Mouse (Mus musculus) liver, adult 2 months (tissue): ENCODE measurements around the gene Trpm8. TPM values are rescaled to one million over a fixed set of nuclear protein-coding genes. Genes with fewer than 3 reads are reported as not detected.
A peak's percentile ranks its signal among the peaks of the same experiment; 100 is the strongest.

ENCODE experiments used
- DNase-seq: peaks from one replicate; pipeline ENCODE4 v3.0.0-alpha.2; 2011; ENCODE audit warnings: low read depth, low spot score; ENCODE audit errors: extremely low read depth
- H3K27ac ChIP-seq: fragments of 200-500 bp; replicated peaks from 2 replicates; pipeline ENCODE4 v1.5.1; 2012; ENCODE audit warnings: low read depth, mild to moderate bottlenecking, control low read depth, inconsistent platforms, low read length; ENCODE audit not compliant: insufficient read depth
- H3K27me3 ChIP-seq: fragments of 200-500 bp; 2 replicates; pipeline ENCODE4 v1.6.1; 2012; ENCODE audit warnings: mild to moderate bottlenecking, moderate library complexity, low read length, inconsistent platforms; ENCODE audit not compliant: control insufficient read depth, insufficient read depth
- H3K36me3 ChIP-seq: fragments of 200-500 bp; 2 replicates; pipeline ENCODE4 v1.6.1; 2012; ENCODE audit warnings: low read length, inconsistent platforms; ENCODE audit not compliant: control insufficient read depth, insufficient read depth
- H3K4me1 ChIP-seq: fragments of 200-500 bp; 2 replicates; pipeline ENCODE4 v1.6.1; 2011; ENCODE audit warnings: low read length; ENCODE audit not compliant: control insufficient read depth, insufficient read depth
- H3K4me3 ChIP-seq: fragments of 200-500 bp; 2 replicates; pipeline ENCODE4 v1.5.1; 2011; ENCODE audit warnings: low read depth, mild to moderate bottlenecking, control low read depth, low read length, moderate library complexity; ENCODE audit not compliant: insufficient read depth
- H3K79me2 ChIP-seq: fragments of 200-500 bp; 2 replicates; pipeline ENCODE4 v1.6.1; 2012; ENCODE audit warnings: inconsistent platforms, mild to moderate bottlenecking, low read length, moderate library complexity; ENCODE audit not compliant: control insufficient read depth, insufficient read depth
- H3K9ac ChIP-seq: fragments of 200-500 bp; 2 replicates; pipeline ENCODE4 v1.6.1; 2012; ENCODE audit warnings: low read depth, mild to moderate bottlenecking, control low read depth, inconsistent platforms, low read length
- CTCF ChIP-seq: fragments of 200-500 bp; IDR thresholded peaks from 2 replicates; pipeline ENCODE4 v1.5.1; 2011; ENCODE audit warnings: low read depth, low read length, control low read depth
- POLR2A ChIP-seq: fragments of 200-500 bp; IDR thresholded peaks from 2 replicates; pipeline ENCODE4 v1.6.1; 2011; ENCODE audit warnings: low read length, control low read depth; ENCODE audit not compliant: insufficient read depth; ENCODE audit errors: extremely low read depth
- whole genome bisulfite sequencing: fragments of 180-500 bp; shearing (Covaris S2); methylation state at CpG from one replicate; pipeline ENCODE4 v1.1.7; 2018; 5-methylcytosine and 5-hydroxymethylcytosine counted together
- polyA plus RNA-seq: library from polyadenylated mRNA; depleted of rRNA; stranded (reverse); fragments of >200 nt; gene quantifications from 2 replicates; pipeline ENCODE4 v1.2.3, GENCODE M21; 2012
- total RNA-seq: library from RNA; depleted of rRNA; stranded (reverse); fragments of >200 nt; gene quantifications from 2 replicates; pipeline ENCODE4 v1.2.3, GENCODE M21; 2014

Gene Trpm8
- total and polyA plus RNA-seq, 2 experiments = under 0.01 to 0.01 TPM

DNA sequence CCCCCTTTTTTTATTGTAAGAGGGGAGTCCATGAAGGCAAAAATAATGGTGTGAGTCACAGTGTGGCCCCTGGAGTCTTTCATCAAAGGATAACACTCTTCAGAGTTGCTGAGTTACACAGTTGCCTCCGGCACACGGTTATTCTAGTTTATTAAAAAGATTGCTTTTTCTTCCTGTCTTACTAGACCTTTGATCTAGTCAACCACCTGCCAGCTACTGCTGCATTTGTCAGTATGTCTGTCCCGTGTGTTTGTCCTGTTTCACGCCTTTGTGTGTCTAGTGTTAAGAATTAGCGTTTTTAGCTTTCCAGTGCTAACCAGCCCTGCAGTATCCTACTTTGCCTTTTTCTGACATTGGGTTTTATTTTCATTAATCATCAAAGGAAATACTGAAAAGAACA, 8.2 kb downstream of the Trpm8 start:
- peak; percentile 100 for DNase-seq
- H3K27ac ChIP-seq = peak overlapping the region; percentile 43
- H3K36me3 ChIP-seq = no peaks in the 10 kb centered on the region
- peaks cover 33% of the 10 kb centered on the region for H3K4me1 ChIP-seq
- TF ChIP-seq POLR2A (no peak), CTCF (no peak)
- H3K27me3 ChIP-seq = no peaks in the 10 kb centered on the region
- no peak overlapping the region for H3K4me3 ChIP-seq
- H3K79me2 ChIP-seq = no peaks in the 10 kb centered on the region
- H3K9ac ChIP-seq = no peak overlapping the region
- 14% methylated on average over 5 of the region's 5 CpGs for WGBS

DNA sequence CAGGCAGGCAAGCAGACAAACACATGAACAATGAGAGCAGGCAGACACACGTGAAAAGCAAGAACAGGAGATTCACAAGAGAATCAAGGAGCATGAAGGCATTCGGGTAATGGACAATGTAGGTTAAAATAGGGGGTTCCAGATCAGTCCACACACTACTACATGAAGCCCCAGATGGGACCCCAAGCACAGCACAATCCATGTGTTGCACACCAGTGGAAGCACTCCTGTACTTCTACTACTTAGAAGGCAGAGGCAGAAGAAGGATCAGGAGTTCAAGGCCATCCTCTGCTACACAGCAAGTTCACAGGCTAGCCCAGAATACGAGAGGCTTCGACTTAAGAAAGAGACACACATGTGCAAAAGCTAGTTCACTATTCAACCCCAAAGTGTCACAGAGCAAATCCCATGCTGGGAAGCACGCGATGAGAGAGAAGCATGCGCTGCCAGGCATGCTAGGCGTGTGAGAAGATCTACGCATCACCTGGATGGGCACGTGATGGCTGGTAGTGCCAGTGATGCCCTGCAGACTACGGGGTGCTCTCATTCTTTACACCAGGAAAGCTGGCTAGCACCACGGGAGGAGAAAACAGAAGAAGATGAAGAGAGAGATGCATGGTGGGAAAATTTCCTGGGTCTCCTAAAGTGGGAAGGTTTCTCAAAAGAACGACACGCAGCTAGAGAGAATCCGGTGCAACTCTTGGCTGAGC, 8.8 kb downstream of the Trpm8 start:
- H3K4me3 ChIP-seq = no peak overlapping the region
- no peaks in the 10 kb centered on the region for H3K36me3 ChIP-seq
- TF ChIP-seq POLR2A (no peak), CTCF (no peak)
- no peaks in the 10 kb centered on the region for H3K27me3 ChIP-seq
- H3K27ac ChIP-seq = peak overlapping the region; percentile 43
- no peak for DNase-seq
- H3K4me1 ChIP-seq = peaks cover 33% of the 10 kb centered on the region
- H3K79me2 ChIP-seq = no peaks in the 10 kb centered on the region
- H3K9ac ChIP-seq = no peak overlapping the region
- 82% methylated on average over 15 of the region's 15 CpGs for WGBS

GRCm38 (mm10) chr1:88286887-88287696, 9.6 kb downstream of the Trpm8 start:
- Histone ChIP-seq H3K36me3 (no peaks in the 10 kb centered on the region), H3K27ac (peak overlapping the region; percentile 43), H3K27me3 (no peaks in the 10 kb centered on the region), H3K4me1 (peaks cover 33% of the 10 kb centered on the region), H3K4me3 (no peak overlapping the region), H3K79me2 (no peaks in the 10 kb centered on the region), H3K9ac (no peak overlapping the region; the same call in 1 of the 2 replicates)
- TF ChIP-seq POLR2A = no peak
- TF ChIP-seq CTCF = no peak
- 67% methylated on average over 13 of the region's 13 CpGs for WGBS
- DNase-seq = peak; percentile 100

GRCm38 (mm10) chr1:88287697-88287980, 10.2 kb downstream of the Trpm8 start:
- Histone ChIP-seq H3K27me3 (no peaks in the 10 kb centered on the region), H3K79me2 (no peaks in the 10 kb centered on the region), H3K4me1 (peaks cover 33% of the 10 kb centered on the region), H3K9ac (0 out of 2 replicates have a peak overlapping the region, but pooled peaks have one; percentile 0), H3K4me3 (no peak overlapping the region), H3K36me3 (no peaks in the 10 kb centered on the region), H3K27ac (peak overlapping the region; percentile 83)
- 28% methylated on average over 5 of the region's 5 CpGs for WGBS
- no peak for TF ChIP-seq POLR2A
- no peak for TF ChIP-seq CTCF
- no peak for DNase-seq

DNA sequence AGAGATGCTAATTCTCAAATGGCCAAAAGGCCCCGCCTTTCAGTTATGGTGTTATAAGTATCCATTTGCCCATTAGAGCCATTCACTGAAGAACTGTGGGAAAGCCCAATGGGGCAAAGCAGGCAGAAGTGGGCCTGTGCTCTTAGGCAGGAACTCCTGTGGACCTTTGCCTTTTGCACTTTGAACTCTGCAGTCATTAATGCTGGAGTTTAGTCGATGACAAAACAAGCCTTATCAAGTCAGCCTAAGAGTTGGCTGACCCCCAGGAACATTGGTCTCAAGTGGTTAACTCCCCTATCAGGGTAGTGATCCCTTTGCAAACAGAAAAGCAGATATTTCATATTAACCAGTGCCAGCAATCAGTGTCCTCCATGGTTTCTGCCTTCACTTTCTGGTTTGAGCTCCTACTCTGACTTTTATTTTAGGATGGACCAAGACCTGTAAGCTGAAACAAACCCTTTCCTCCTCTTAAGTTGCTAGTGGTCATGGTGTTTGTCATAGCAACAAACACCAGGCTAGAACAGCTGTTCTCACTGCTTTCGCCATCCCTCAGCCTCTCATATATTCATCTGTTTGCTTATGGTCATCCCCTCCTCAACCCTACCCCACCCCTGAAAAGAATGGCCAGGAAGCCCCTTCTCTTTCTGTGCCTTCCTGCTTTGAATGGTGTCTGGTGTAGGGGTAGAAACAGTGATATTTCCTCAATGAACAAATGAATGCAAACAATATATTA, 10.8 kb downstream of the Trpm8 start:
- peak overlapping the region; percentile 83 for H3K27ac ChIP-seq
- 18% methylated on average over 3 of the region's 3 CpGs for WGBS
- H3K9ac ChIP-seq = peak overlapping the region; percentile 4; the same call in 1 of the 2 replicates
- no peak for TF ChIP-seq CTCF
- no peak for TF ChIP-seq POLR2A
- H3K36me3 ChIP-seq = no peaks in the 10 kb centered on the region
- no peaks in the 10 kb centered on the region for H3K79me2 ChIP-seq
- H3K27me3 ChIP-seq = no peaks in the 10 kb centered on the region
- H3K4me1 ChIP-seq = peaks cover 33% of the 10 kb centered on the region
- DNase-seq = peak; percentile 100
- no peak overlapping the region for H3K4me3 ChIP-seq

DNA sequence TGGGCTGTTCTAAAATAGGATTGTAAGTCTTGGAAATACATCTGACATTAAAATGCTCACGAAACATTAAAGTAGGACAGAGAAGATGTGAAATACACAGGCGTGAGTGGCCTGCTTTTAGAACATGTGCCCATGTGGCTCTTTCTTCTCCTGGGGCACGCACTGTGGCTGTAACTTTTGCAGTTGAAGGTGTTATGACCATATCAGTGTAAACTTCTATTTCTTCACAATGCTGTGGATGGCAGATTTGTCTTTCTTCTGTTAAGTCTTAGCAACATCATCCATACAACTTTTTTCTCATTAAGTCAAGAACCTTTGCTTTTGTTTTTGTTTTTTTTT, 11.3 kb downstream of the Trpm8 start:
- Histone ChIP-seq H3K27ac (no peak overlapping the region; the same call in 1 of the 2 replicates), H3K36me3 (no peaks in the 10 kb centered on the region)
- DNase-seq = no peak

More for the DNA sequence above, 11.3 kb downstream of the Trpm8 start:
- H3K27me3 ChIP-seq = no peaks in the 10 kb centered on the region
- no peak overlapping the region for H3K9ac ChIP-seq
- WGBS = 79% methylated on average over 3 of the region's 3 CpGs
- TF ChIP-seq CTCF (no peak), POLR2A (no peak)
- no peak overlapping the region for H3K4me3 ChIP-seq
- peaks cover 33% of the 10 kb centered on the region for H3K4me1 ChIP-seq
- H3K79me2 ChIP-seq = no peaks in the 10 kb centered on the region
